Mouse (Mus musculus) left cerebral cortex, postnatal 4 days (tissue): Measurements from ENCODE around the gene Ece1. TPM values are rescaled to one million over a fixed set of nuclear protein-coding genes. Genes with fewer than 3 reads are reported as not detected.

ENCODE experiments used
- DNase-seq: peaks from one replicate; pipeline ENCODE4 v3.0.0-alpha.2; 2022
- intact Hi-C: fragments of 180-260 bp; cut with DNase I; formaldehyde crosslinking; loops from one replicate; pipeline ENCODE4 v1.15.1; 2025
- total RNA-seq, 2 experiments: library from RNA; stranded (reverse); gene quantifications; 2 replicates each; pipeline ENCODE4 v1.2.3; 2021

Gene Ece1
- total RNA-seq, 2 experiments from 2014 or later = 47.3 to 49.5 TPM

GRCm38 (mm10) chr4:137851484-137851883 lies 10.6 kb upstream of the Ece1 start:
- peak; percentile 73 for DNase-seq
- intact Hi-C loops = loop anchor here (5.0 kb wide), 1 partner anchor 56 kb away; no protein-coding TSS in a partner anchor

GRCm38 (mm10) chr4:137853822-137854221 lies 8.2 kb upstream of the Ece1 start:
- no peak for DNase-seq

GRCm38 (mm10) chr4:137855741-137856341 lies 6.2 kb upstream of the Ece1 start:
- DNase-seq = no peak
- intact Hi-C loops = no loop called here

More at GRCm38 (mm10) chr4:137853822-137854221, 8.2 kb upstream of the Ece1 start:
- intact Hi-C loops = loop anchor here (5.0 kb wide), 1 partner anchor 53 kb away; no protein-coding TSS in a partner anchor

- intact Hi-C loops = no loop called here
- peak; percentile 44 for DNase-seq
Measured at GRCm38 (mm10) chr4:137857116-137857515, 4.9 kb upstream of the Ece1 start.

GRCm38 (mm10) chr4:137858371-137858770 lies 3.7 kb upstream of the Ece1 start:
- no peak for DNase-seq
- intact Hi-C loops = no loop called here

- intact Hi-C loops = no loop called here
Measured at GRCm38 (mm10) chr4:137861461-137862011, 501 bp upstream of the Ece1 start.

GRCm38 (mm10) chr4:137862516-137863240 lies 641 bp downstream of the Ece1 start:
- DNase-seq = no peak
- intact Hi-C loops = no loop called here

More at GRCm38 (mm10) chr4:137861461-137862011, 501 bp upstream of the Ece1 start:
- no peak for DNase-seq

GRCm38 (mm10) chr4:137864031-137864430 lies 2.0 kb downstream of the Ece1 start:
- no peak for DNase-seq
- intact Hi-C loops = no loop called here

- intact Hi-C loops = no loop called here
- no peak for DNase-seq
Measured at GRCm38 (mm10) chr4:137864769-137865168, 2.7 kb downstream of the Ece1 start.

GRCm38 (mm10) chr4:137865221-137865641 lies 3.2 kb downstream of the Ece1 start:
- DNase-seq = no peak
- intact Hi-C loops = no loop called here

- intact Hi-C loops = no loop called here
- peak; percentile 56 for DNase-seq
Measured at GRCm38 (mm10) chr4:137866206-137866863, 4.3 kb downstream of the Ece1 start.

GRCm38 (mm10) chr4:137867225-137867624 lies 5.2 kb downstream of the Ece1 start:
- DNase-seq = no peak
- intact Hi-C loops = no loop called here

GRCm38 (mm10) chr4:137867675-137868257 lies 5.7 kb downstream of the Ece1 start:
- peak; percentile 29 for DNase-seq
- intact Hi-C loops = no loop called here

- peak; percentile 61 for DNase-seq
- intact Hi-C loops = no loop called here
Measured at GRCm38 (mm10) chr4:137869667-137870274, 7.7 kb downstream of the Ece1 start.

GRCm38 (mm10) chr4:137870979-137871378 lies 8.9 kb downstream of the Ece1 start:
- no peak for DNase-seq
- intact Hi-C loops = no loop called here

- intact Hi-C loops = no loop called here
Measured at GRCm38 (mm10) chr4:137871431-137871830, 9.4 kb downstream of the Ece1 start.

GRCm38 (mm10) chr4:137874337-137874736 lies 12.3 kb downstream of the Ece1 start:
- DNase-seq = no peak
- intact Hi-C loops = no loop called here

More at GRCm38 (mm10) chr4:137871431-137871830, 9.4 kb downstream of the Ece1 start:
- no peak for DNase-seq

- intact Hi-C loops = no loop called here
Measured at GRCm38 (mm10) chr4:137874826-137875225, 12.8 kb downstream of the Ece1 start.

GRCm38 (mm10) chr4:137875466-137876092 lies 13.5 kb downstream of the Ece1 start:
- DNase-seq = no peak
- intact Hi-C loops = no loop called here

More at GRCm38 (mm10) chr4:137874826-137875225, 12.8 kb downstream of the Ece1 start:
- no peak for DNase-seq

GRCm38 (mm10) chr4:137876834-137877233 lies 14.8 kb downstream of the Ece1 start:
- intact Hi-C loops = no loop called here
- DNase-seq = no peak
